Mouse (Mus musculus) CD4-positive helper T cell, adult 2 months (primary cell): Measurements from ENCODE around the gene Gfpt2.

Experiments used
- DNase-seq: peaks from one replicate; pipeline ENCODE4 v3.0.0-alpha.2; 2012; ENCODE audit warnings: low read depth, missing footprints, low spot score

Gene Gfpt2

DNA sequence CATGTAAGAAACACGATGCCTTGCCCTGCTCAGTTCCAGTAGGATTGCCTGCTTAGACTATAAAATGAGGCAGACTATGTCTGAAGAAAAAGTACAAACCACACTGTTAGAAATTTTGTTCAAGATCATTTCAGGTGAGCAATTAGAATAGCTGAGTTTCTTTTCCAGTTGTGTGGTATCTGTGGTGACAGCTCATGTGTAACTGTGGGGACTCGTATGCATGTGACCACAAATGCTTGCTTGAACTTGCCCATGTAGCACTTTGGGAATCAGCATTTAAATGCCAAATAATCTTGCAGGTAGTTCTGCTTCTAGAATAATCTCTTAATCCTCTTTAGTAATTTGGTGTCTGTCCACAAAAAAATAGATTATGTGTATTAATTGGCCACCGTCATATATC, 89.4 kb downstream of the Gfpt2 start:
- no peak for DNase-seq
